Mouse (Mus musculus): ENCODE measurements around the gene Rnf4.

Gene Rnf4

DNA sequence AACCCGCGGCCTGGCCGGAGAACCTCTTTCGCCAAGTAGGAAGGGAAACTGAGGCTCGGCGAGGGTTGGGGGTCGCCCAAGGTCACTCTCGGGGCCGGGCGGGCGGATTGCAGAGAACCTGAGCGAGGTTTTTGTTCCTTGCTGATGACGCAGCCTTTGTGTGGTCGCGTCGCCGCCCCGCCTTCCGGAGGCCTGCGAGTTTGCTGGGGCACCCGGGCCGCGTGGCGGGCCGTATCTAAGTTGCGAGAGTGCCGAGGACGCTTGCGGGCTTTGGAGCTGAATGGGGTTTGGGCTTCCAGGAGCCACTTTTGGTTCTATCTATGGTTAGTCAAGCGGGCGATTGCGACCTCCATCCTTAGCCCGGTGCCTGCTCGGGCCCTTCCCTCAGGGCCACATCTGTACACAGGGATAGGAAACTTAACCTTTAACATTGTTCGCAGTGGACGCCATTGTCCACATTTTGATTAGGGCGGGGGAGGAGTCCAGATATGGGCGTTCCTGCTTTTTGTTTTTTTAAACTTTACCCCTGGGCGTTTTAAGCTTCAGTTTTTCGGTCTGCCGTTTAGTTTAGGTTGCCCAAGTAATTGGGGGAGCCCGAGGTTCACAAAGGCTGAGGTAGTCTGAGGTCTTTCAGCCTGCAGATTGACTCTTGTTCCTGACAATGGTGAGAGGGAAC is 824 bp downstream of the Rnf4 start:
- DNase-seq = peak; percentile 73

DNA sequence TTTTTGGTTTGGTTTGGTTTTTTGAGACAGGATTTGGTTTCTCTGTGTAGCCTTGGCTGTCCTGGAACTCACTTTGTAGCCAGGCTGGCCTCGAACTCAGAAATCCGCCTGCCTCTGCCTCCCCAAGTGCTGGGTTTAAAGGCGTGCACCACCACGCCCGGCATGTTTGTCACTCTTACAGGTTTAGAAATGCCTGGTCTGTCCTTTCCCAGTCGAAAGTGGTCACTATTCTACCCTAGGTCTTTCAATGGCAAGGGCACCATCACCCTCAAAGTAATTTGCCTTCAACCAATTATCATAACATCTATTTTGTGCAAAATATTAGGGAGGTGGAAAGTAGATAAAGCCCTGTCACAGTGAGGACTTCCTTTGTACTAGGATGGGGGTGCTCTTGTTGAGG is 4.2 kb downstream of the Rnf4 start:
- no peak for DNase-seq

GRCm38 (mm10) chr5:34352084-34352631 is 16.1 kb downstream of the Rnf4 start:
- DNase-seq = no peak

DNA sequence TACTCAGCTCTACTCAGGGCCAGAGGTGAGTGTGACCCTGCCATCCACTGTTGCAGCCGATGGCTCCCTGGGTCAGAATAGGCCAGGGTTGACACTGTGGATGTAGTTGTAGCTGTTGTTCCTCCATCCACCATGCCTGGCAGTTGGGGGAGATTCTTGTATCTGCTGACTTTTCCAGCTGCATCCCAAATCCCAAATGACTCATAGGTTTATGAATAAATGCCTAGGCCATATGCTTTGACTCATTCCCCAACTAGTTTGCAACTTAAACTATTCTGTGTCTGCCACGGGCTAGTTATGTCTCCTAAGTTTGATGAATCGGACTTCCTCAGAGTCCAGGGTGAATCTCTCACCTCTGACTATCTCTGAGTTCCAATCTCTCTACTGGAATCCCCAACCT is 24.2 kb downstream of the Rnf4 start:
- no peak for DNase-seq

DNA sequence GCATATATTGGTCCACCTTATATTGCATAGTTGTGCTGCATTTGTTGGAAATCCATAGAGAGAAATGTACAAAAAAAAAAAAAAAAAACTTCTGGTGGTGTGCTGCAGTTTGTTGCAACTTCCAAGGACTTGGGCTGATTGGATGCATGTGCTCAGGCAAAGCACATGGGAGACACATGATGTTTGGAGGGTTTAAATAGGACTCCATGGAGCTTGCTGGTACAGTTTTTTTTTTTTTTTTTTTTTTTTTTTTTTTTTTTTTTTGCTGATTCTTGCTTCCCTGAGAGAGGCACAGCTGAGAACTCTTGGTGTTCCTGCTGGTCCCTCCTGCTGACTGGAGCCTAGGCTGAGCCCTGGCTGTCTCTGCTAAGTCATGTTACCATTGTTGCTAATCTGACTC is 27.0 kb downstream of the Rnf4 start:
- no peak for DNase-seq

DNA sequence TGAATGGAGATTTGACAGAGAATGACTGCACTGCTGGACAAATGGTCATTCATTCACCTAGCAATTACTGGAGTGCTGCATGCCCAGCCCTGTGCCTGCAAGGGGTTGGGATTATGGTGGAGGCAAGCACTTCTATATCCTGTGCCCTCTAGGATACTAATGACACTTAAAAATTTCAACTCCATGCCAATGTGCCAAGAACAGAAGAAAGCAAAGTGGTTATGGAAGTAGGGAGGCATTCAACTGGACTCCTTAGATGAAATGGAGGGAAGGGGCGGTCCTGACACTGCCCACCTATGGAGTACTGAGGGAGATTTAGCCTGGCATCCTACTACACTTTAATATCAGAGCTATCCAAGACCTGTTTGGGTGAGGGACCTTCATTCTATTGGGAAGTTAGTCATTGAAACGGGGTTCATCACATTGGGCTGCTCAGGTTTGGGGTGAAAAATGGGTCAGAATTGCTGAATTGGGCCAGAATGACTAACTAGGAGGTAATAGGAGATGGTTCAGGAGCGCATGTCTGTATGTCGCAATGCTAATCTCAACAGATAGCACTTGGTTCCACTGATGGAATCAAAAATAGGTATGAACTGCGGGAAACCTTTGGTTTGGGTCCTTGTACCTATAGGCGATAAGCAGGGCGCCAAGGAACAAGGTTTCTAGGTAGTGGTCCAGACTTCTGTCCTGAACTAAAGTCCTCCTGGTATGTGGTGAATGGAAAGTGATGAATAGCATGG is 32.6 kb downstream of the Rnf4 start:
- peak; percentile 2 for DNase-seq

- peak; percentile 97 for DNase-seq
Observed at GRCm38 (mm10) chr5:34369341-34370021, 33.4 kb downstream of the Rnf4 start, which contains the start of gene Fam193a. Gene Fam193a (plus strand): TSS chr5:34369933.

DNA sequence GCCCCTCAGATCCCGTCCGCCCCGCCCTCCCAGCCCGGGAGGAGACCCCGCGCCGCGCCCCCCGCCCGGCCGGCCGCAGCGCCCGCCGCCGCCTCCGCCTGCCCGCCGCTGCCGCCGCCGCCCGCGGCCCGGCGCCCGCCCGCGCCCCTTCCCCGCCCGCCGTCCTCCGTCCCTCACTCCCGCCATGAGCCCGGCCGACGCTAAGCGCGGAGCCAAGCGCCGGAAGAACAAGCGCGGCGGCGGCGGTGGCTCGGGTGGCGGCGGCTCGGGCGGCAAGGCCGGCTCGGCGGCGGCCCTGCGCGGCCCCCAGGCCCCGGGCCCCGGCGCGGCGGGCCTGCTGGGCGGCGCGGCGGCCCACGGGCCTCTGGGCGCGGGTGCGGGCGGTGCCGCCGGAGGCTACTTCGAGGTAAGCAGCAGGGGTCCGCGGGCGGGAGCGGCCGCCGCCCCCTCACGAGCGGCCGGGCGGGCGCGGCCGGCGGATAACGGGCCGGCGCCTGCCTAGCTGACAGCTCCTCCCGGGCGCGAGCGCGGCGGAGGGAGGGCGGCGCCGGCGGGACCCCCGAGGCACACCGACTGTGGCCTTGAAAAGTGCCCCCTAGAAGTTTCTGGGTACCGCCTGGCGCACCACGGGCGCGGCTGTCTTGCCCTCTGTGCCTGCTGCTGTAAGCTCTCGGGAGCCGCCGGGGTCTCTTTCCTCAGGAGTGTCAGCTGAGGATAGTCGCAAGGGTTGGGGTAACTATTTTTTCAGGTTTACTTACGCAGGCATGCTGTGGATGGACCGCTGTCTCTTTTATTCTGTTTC is 34.1 kb downstream of the Rnf4 start:
- DNase-seq = peak; percentile 45

DNA sequence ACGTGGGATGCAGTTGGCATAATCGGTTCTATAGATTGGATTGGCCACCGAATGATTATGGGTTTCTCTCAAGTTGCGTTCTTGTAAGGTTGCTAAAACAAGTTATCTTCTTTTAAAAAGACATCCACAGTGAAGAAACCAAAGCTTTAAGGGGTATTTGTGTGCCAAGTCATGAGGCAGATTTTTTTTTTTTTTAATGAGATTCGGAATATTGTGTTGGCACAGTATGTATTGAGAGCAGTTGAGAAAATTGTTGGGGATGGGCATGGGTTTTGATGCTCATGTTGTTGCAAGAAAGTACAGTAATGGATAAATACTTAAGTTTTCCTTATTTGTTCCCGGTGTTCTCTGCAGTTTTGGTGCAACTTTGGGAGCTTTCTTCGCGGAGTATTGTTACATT is 34.8 kb downstream of the Rnf4 start:
- DNase-seq = no peak

DNA sequence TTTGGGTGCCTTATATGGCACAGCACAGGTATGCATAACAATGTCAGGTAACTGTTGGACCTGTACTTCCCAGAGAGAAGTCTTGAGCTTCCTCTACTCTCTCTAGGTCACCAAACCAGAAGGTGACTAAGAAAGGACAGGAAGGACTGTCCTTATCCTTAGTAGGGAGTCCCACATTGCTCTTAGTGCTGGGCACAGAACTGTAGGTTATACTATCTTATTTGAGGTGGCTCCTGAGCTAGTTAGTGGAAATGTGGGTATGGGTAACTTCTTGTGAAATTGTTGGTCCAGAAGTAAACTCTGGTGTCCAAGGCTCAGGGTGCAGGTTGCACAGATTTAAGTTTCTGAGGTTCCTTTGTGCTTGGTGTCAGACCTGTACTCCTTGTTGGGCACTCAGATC is 36.1 kb downstream of the Rnf4 start:
- DNase-seq = no peak

GRCm38 (mm10) chr5:34372541-34372940 is 36.5 kb downstream of the Rnf4 start:
- DNase-seq = no peak

GRCm38 (mm10) chr5:34378787-34379186 is 42.7 kb downstream of the Rnf4 start:
- no peak for DNase-seq

DNA sequence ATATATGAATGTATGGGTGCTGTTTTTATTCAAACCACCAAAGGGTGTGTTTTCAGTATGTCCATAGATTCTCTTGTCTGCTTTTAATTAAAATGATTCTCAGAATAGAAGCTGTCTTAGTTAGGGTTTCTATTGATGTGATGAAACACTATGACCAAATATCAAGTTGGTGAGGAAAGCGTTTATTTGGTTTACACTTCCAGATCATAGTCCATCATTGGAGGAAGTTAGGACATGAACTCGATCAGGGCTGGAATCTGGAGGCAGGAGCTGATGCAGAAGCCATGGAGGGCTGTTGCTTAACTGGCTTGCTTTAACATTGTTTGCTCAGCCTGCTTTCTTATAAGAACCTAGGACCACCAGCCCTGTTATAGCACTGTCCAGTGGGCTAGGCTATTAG is 45.6 kb downstream of the Rnf4 start:
- no peak for DNase-seq

DNA sequence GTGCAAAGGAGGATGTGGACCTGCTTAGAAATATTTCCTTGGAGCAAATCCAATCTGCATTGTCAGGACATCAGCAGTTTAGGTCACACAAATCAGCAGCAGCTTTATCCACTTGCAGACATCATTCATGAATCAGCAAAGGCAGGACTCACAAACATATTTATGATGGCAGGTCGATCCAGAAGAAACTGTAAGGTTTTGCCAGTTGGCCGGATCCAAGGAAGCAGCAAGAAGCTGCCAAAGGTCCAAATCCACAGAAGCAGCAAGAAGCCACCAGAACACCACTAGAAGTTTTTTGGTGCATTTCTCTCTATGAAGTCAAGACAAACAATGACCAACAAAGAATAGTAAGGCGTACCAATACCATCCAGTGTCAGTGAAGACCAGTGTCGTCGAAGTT is 49.5 kb downstream of the Rnf4 start:
- DNase-seq = no peak

GRCm38 (mm10) chr5:34386744-34387143 is 50.7 kb downstream of the Rnf4 start:
- DNase-seq = no peak

DNA sequence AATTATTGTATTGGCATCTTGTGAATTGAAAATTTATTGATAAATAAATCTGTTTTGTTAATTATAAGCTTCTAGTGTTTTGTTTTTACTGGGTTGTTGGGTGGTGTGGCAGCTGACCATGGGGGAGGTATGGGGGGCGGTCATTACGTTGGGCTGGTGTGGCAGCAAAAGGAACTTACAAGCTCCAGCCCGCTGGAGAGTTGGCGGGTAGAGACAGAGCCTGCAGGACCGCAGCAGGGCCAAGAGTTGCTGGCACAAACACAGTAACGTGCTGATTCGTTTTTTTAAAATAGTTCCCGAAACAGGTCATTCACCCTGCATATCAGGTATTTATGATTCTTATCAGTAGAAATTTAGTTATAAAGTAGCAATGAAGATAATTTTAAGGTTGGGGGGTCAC is 57.2 kb downstream of the Rnf4 start:
- DNase-seq = no peak

GRCm38 (mm10) chr5:34395347-34395746 is 59.3 kb downstream of the Rnf4 start:
- no peak for DNase-seq

- no peak for DNase-seq
Observed at GRCm38 (mm10) chr5:34395850-34396540, 59.9 kb downstream of the Rnf4 start.

- no peak for DNase-seq
Observed at GRCm38 (mm10) chr5:34397866-34398265, 61.8 kb downstream of the Rnf4 start.

DNA sequence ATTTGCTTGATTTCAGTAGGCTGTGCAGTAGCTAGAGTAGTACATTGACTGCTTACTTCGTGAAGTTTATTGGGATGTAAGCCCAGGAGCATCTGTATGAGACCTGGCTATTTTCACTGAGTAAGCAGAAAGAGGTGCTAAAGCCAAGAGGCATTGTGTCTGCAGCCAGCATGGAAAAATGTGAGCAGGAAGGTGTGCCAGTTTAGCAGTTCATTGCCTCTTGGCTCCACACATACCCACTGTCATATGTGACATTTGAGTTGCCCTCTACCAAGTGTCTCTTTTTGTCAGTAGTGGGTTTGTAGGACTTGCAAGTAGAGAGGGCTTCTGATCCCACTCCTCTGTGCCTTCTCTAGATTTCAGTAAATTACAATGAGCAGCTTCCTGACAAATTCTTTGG is 62.2 kb downstream of the Rnf4 start:
- no peak for DNase-seq

Measured in lung, postnatal 10 days (tissue).